Mouse (Mus musculus) MEL (cell line): ENCODE measurements around the gene Urah. TPM values are rescaled to one million over a fixed set of nuclear protein-coding genes. Genes with fewer than 3 reads are reported as not detected.
A peak's percentile ranks its signal among the peaks of the same experiment; 100 is the strongest.

Source experiments
- DNase-seq: peaks from one replicate; pipeline ENCODE4 v3.0.0; 2011; ENCODE audit warnings: low read depth, low spot score
- H3K27ac ChIP-seq: 2 replicates; pipeline ENCODE4 v1.5.1; 2012; ENCODE audit warnings: low read depth, mild to moderate bottlenecking, control low read depth, low read length, moderate library complexity; ENCODE audit not compliant: control insufficient read depth
- H3K27me3 ChIP-seq, 2 experiments: fragments of 150-350 bp in 1 of 2; sonication (generic) in 1 of 2; 2 replicates each; pipeline ENCODE4 v1.6.1; 2012; ENCODE audit warnings: low read length in 2 of 2, mild to moderate bottlenecking in 2 of 2, improper control_type of control experiment in 1 of 2, moderate library complexity in 1 of 2; ENCODE audit not compliant: insufficient read depth in 2 of 2, control insufficient read depth in 1 of 2
- H3K36me3 ChIP-seq, 2 experiments: 2 replicates each; pipeline ENCODE4 v1.6.1; 2012 to 2014; ENCODE audit warnings: low read length in 2 of 2, improper control_type of control experiment in 1 of 2, inconsistent platforms in 1 of 2, mild to moderate bottlenecking in 1 of 2; ENCODE audit not compliant: insufficient read depth in 2 of 2, control insufficient read depth in 1 of 2
- H3K4me1 ChIP-seq, 2 experiments: fragments of 150-350 bp in 1 of 2; sonication (generic) in 1 of 2; 2 replicates each; pipeline ENCODE4 v1.6.1; 2012; ENCODE audit warnings: low read length in 2 of 2, improper control_type of control experiment in 1 of 2, mild to moderate bottlenecking in 1 of 2; ENCODE audit not compliant: insufficient read depth in 2 of 2, control insufficient read depth in 1 of 2
- H3K4me3 ChIP-seq, 2 experiments: fragments of 150-350 bp in 1 of 2; sonication (generic) in 1 of 2; 2 replicates each; pipeline ENCODE4 v1.5.1; 2012; ENCODE audit warnings: low read depth in 2 of 2, low read length in 2 of 2, mild to moderate bottlenecking in 2 of 2, moderate library complexity in 2 of 2, control low read depth in 1 of 2, improper control_type of control experiment in 1 of 2; ENCODE audit not compliant: control insufficient read depth in 1 of 2, insufficient read depth in 1 of 2
- H3K79me2 ChIP-seq: 2 replicates; pipeline ENCODE4 v1.6.1; 2012; ENCODE audit warnings: mild to moderate bottlenecking, low read length, moderate library complexity; ENCODE audit not compliant: control insufficient read depth, poor library complexity, insufficient read depth
- H3K9ac ChIP-seq: 2 replicates; pipeline ENCODE4 v1.6.1; 2012; ENCODE audit warnings: low read depth, mild to moderate bottlenecking, control low read depth, low read length, moderate library complexity; ENCODE audit not compliant: control insufficient read depth, poor library complexity, severe bottlenecking
- H3K9me3 ChIP-seq: fragments of 150-350 bp; sonication (generic); replicated peaks from 2 replicates; pipeline ENCODE4 v1.6.1; 2012; ENCODE audit warnings: mild to moderate bottlenecking, low read length, improper control_type of control experiment, moderate library complexity; ENCODE audit not compliant: insufficient read depth
- BHLHE40 ChIP-seq: IDR thresholded peaks from 2 replicates; pipeline ENCODE4 v1.6.1; 2012; ENCODE audit warnings: low read depth, mild to moderate bottlenecking, inconsistent platforms, low read length, improper control_type of control experiment, borderline replicate concordance
- CTCF ChIP-seq, 3 experiments: IDR thresholded peaks in 2 of 3; conservative IDR thresholded peaks in 1 of 3; 2 replicates each; pipeline ENCODE4 v1.5.1; 2011 to 2012; ENCODE audit warnings: low read length in 3 of 3, low read depth in 2 of 3, mild to moderate bottlenecking in 2 of 3, improper control_type of control experiment in 1 of 3, inconsistent platforms in 1 of 3, mixed read lengths in 1 of 3, moderate library complexity in 1 of 3; ENCODE audit not compliant: control insufficient read depth in 1 of 3, insufficient read depth in 1 of 3, poor library complexity in 1 of 3, severe bottlenecking in 1 of 3
- EP300 ChIP-seq, 2 experiments: IDR thresholded peaks; 2 replicates each; pipeline ENCODE4 v1.6.1; 2011; ENCODE audit warnings: improper control_type of control experiment in 2 of 2, low read length in 2 of 2, low read depth in 1 of 2, mild to moderate bottlenecking in 1 of 2
- ETS1 ChIP-seq: IDR thresholded peaks from 2 replicates; pipeline ENCODE4 v1.6.1; 2012; ENCODE audit warnings: low read depth, mild to moderate bottlenecking, inconsistent platforms, low read length, improper control_type of control experiment, moderate library complexity
- GABPA ChIP-seq: IDR thresholded peaks from 2 replicates; pipeline ENCODE4 v1.6.1; 2012; ENCODE audit warnings: low read depth, mild to moderate bottlenecking, inconsistent platforms, low read length, improper control_type of control experiment, moderate library complexity
- HCFC1 ChIP-seq: IDR thresholded peaks from 2 replicates; pipeline ENCODE4 v1.6.1; 2012; ENCODE audit warnings: low read depth, mild to moderate bottlenecking, inconsistent platforms, low read length, improper control_type of control experiment, moderate library complexity
- MAX ChIP-seq: IDR thresholded peaks from 2 replicates; pipeline ENCODE4 v1.6.1; 2011; ENCODE audit warnings: low read length, improper control_type of control experiment
- MAZ ChIP-seq: IDR thresholded peaks from 2 replicates; pipeline ENCODE4 v1.6.1; 2012; ENCODE audit warnings: low read depth, mild to moderate bottlenecking, inconsistent platforms, low read length, improper control_type of control experiment
- MEF2A ChIP-seq: IDR thresholded peaks from 2 replicates; pipeline ENCODE4 v1.6.1; 2014; ENCODE audit warnings: low read depth, mild to moderate bottlenecking, inconsistent platforms, low read length, improper control_type of control experiment; ENCODE audit not compliant: poor library complexity, insufficient replicate concordance, severe bottlenecking; ENCODE audit errors: extremely low read depth
- MXI1 ChIP-seq: IDR thresholded peaks from 2 replicates; pipeline ENCODE4 v1.6.1; 2011; ENCODE audit warnings: mild to moderate bottlenecking, low read depth, low read length, improper control_type of control experiment
- MYC ChIP-seq: IDR thresholded peaks from 2 replicates; pipeline ENCODE4 v1.6.1; 2011; ENCODE audit warnings: low read depth, mild to moderate bottlenecking, low read length, improper control_type of control experiment, moderate library complexity
- NRF1 ChIP-seq: IDR thresholded peaks from 2 replicates; pipeline ENCODE4 v1.6.1; 2014; ENCODE audit warnings: low read depth, mild to moderate bottlenecking, inconsistent platforms, low read length, improper control_type of control experiment, moderate library complexity; ENCODE audit not compliant: poor library complexity, insufficient read depth, severe bottlenecking
- POLR2AphosphoS2 ChIP-seq: IDR thresholded peaks from 2 replicates; pipeline ENCODE4 v1.6.1; 2011; ENCODE audit warnings: low read length, improper control_type of control experiment
- POLR2AphosphoS5 ChIP-seq: IDR thresholded peaks from 2 replicates; pipeline ENCODE4 v1.6.1; 2012; ENCODE audit warnings: low read depth, borderline replicate concordance, mild to moderate bottlenecking, inconsistent platforms, low read length, moderate library complexity, mixed read lengths
- RAD21 ChIP-seq: IDR thresholded peaks from 2 replicates; pipeline ENCODE4 v1.6.1; 2011; ENCODE audit warnings: mild to moderate bottlenecking, low read depth, low read length, improper control_type of control experiment
- RCOR1 ChIP-seq: IDR thresholded peaks from 2 replicates; pipeline ENCODE4 v1.6.1; 2012; ENCODE audit warnings: low read depth, mild to moderate bottlenecking, inconsistent platforms, low read length, improper control_type of control experiment
- SIN3A ChIP-seq: IDR thresholded peaks from 2 replicates; pipeline ENCODE4 v1.6.1; 2012; ENCODE audit warnings: low read length, improper control_type of control experiment, inconsistent platforms
- SMC3 ChIP-seq: IDR thresholded peaks from 2 replicates; pipeline ENCODE4 v1.6.1; 2011; ENCODE audit warnings: low read depth, low read length, improper control_type of control experiment
- TBP ChIP-seq: IDR thresholded peaks from 2 replicates; pipeline ENCODE4 v1.8.0; 2011; ENCODE audit warnings: low read depth, low read length, improper control_type of control experiment
- TCF12 ChIP-seq: IDR thresholded peaks from 2 replicates; pipeline ENCODE4 v1.6.1; 2014; ENCODE audit warnings: low read depth, mild to moderate bottlenecking, inconsistent platforms, low read length, improper control_type of control experiment, moderate library complexity
- ZC3H11A ChIP-seq: IDR thresholded peaks from 2 replicates; pipeline ENCODE4 v1.6.1; 2012; ENCODE audit warnings: low read depth, mild to moderate bottlenecking, inconsistent platforms, low read length, improper control_type of control experiment
- ZKSCAN1 ChIP-seq: IDR thresholded peaks from 2 replicates; pipeline ENCODE4 v1.6.1; 2012; ENCODE audit warnings: low read depth, mild to moderate bottlenecking, inconsistent platforms, low read length, improper control_type of control experiment, moderate library complexity
- polyA plus RNA-seq, 2 experiments: library from polyadenylated mRNA; stranded (reverse) in 1 of 2; unstranded in 1 of 2; fragments of >175 nt in 1 of 2; fragments of >200 nt in 1 of 2; gene quantifications; 2 replicates each; pipeline versions ENCODE4 v1.2.1 to v1.2.4; 2012; ENCODE audit warnings: low replicate concordance in 2 of 2, low read depth in 1 of 2; ENCODE audit not compliant: insufficient read length in 2 of 2, insufficient read depth in 1 of 2, missing spikeins in 1 of 2
- total RNA-seq: library from RNA; depleted of rRNA; stranded (reverse); fragments of 300-350 nt; gene quantifications from 2 replicates; pipeline ENCODE4 v1.2.3, GENCODE M21; 2012

Gene Urah
- total and polyA plus RNA-seq, 3 experiments, result not detected

- Histone ChIP-seq H3K9me3 (no peaks in the 10 kb centered on the region), H3K4me3 (no peak within 1 kb of the TSS), H3K4me1 (no peaks in the 10 kb centered on the region), H3K27ac (no peak within 1 kb of the TSS), H3K9ac (no peak within 1 kb of the TSS), H3K79me2 (no peaks in the 10 kb centered on the region), H3K36me3 (no peaks in the 10 kb centered on the region), H3K27me3 (no peaks in the 10 kb centered on the region; a peak in 1 of 4 replicates)
- peak; percentile 86 for DNase-seq
- TF ChIP-seq SIN3A (peak; percentile 35; the same call in 1 of the 2 replicates), ZC3H11A (peak; percentile 97), RAD21 (peak; percentile 97), CTCF (IDR thresholded peaks at IDR 0.05 in 2 of 3, conservative IDR thresholded peaks at IDR 0.05 in 1 of 3; ENCODE audit: control insufficient read depth in 1 of 3, insufficient read depth in 1 of 3, low read depth in 2 of 3, low read length in 3 of 3, poor library complexity in 1 of 3, severe bottlenecking in 1 of 3) (peak; percentile 67 to 97 (median 94)), SMC3 (peak; percentile 98), GABPA (no peak), HCFC1 (no peak), BHLHE40 (0 out of 2 replicates have a peak, but pooled peaks have one; percentile 13)
These were observed 10.3 kb downstream of the Urah start, which contains the start of gene Scgb1c1 for GRCm38 (mm10) chr7:140844905-140845665. Gene Scgb1c1 (plus strand): TSS chr7:140845547.

GRCm38 (mm10) chr7:140845683-140846082 lies 10.9 kb downstream of the Urah start:
- Histone ChIP-seq H3K27ac (no peak overlapping the region), H3K4me1 (no peaks in the 10 kb centered on the region)
- DNase-seq, result no peak
- TF ChIP-seq SMC3 (no peak), SIN3A (no peak), POLR2AphosphoS2 (no peak), EP300 (IDR thresholded peaks at IDR 0.05; ENCODE audit: low read depth in 1 of 2, low read length in 2 of 2) (no peak), CTCF (IDR thresholded peaks at IDR 0.05 in 2 of 3, conservative IDR thresholded peaks at IDR 0.05 in 1 of 3; ENCODE audit: control insufficient read depth in 1 of 3, insufficient read depth in 1 of 3, low read depth in 2 of 3, low read length in 3 of 3, poor library complexity in 1 of 3, severe bottlenecking in 1 of 3) (peak; percentile 8 to 29 (median 29); a peak in 3 of 6 replicates), MXI1 (no peak), MAZ (no peak)
- TF ChIP-seq, all 39 proteins: peak for 1
- no peaks in the 10 kb centered on the region for H3K9me3 ChIP-seq
- no peaks in the 10 kb centered on the region for H3K79me2 ChIP-seq
- no peaks in the 10 kb centered on the region for H3K36me3 ChIP-seq
- H3K9ac ChIP-seq, result no peak overlapping the region
- H3K27me3 ChIP-seq, result no peaks in the 10 kb centered on the region; a peak in 1 of 4 replicates
- H3K4me3 ChIP-seq, result no peak overlapping the region

GRCm38 (mm10) chr7:140846676-140847075 lies 11.9 kb downstream of the Urah start:
- no peaks in the 10 kb centered on the region; a peak in 1 of 4 replicates for H3K27me3 ChIP-seq
- H3K36me3 ChIP-seq, result no peaks in the 10 kb centered on the region
- no peak overlapping the region for H3K4me3 ChIP-seq
- no peak overlapping the region for H3K9ac ChIP-seq
- no peaks in the 10 kb centered on the region for H3K9me3 ChIP-seq
- no peak overlapping the region for H3K27ac ChIP-seq
- no peaks in the 10 kb centered on the region for H3K79me2 ChIP-seq
- no peak for DNase-seq
- H3K4me1 ChIP-seq, result no peaks in the 10 kb centered on the region
- TF ChIP-seq ETS1, result no peak
- TF ChIP-seq POLR2AphosphoS5, result no peak
- TF ChIP-seq TCF12, result no peak
- TF ChIP-seq MYC, result no peak
- TF ChIP-seq GABPA, result no peak
- TF ChIP-seq MAX, result no peak
- no peak for TF ChIP-seq CTCF (IDR thresholded peaks at IDR 0.05 in 2 of 3, conservative IDR thresholded peaks at IDR 0.05 in 1 of 3; ENCODE audit: control insufficient read depth in 1 of 3, insufficient read depth in 1 of 3, low read depth in 2 of 3, low read length in 3 of 3, poor library complexity in 1 of 3, severe bottlenecking in 1 of 3)
- TF ChIP-seq SIN3A, result no peak
- no peak for TF ChIP-seq TBP
- TF ChIP-seq ZKSCAN1, result no peak
- no peak for TF ChIP-seq RCOR1
- TF ChIP-seq NRF1, result no peak
- no peak for TF ChIP-seq MEF2A
- TF ChIP-seq EP300 (IDR thresholded peaks at IDR 0.05; ENCODE audit: low read depth in 1 of 2, low read length in 2 of 2), result no peak
- no peak for TF ChIP-seq SMC3
- no peak for TF ChIP-seq MAZ
